Mouse (Mus musculus) neural tube, embryonic 11.5 days (tissue): ENCODE measurements around the gene Cenpc1. TPM values are rescaled to one million over a fixed set of nuclear protein-coding genes. Genes with fewer than 3 reads are reported as not detected.

ENCODE experiments used
- ATAC-seq: fragments of 200-750 bp; cut with Nextera tagmentation; 2 replicates; pipeline ENCODE4 v1.8.0; 2017; ENCODE audit warnings: moderate number of reproducible peaks, mild to moderate bottlenecking, moderate TSS enrichment, moderate library complexity; ENCODE audit not compliant: insufficient read depth, low FRiP score, low TSS enrichment
- DNase-seq: peaks from one replicate; pipeline ENCODE4 v3.0.0-alpha.2; 2015; ENCODE audit warnings: low spot score
- H3K27ac ChIP-seq: fragments of 300-500 bp; sonication (generic); 2 replicates; pipeline ENCODE4 v1.5.1; 2014; ENCODE audit warnings: low read depth, mild to moderate bottlenecking, low read length
- H3K27me3 ChIP-seq: fragments of 300-500 bp; sonication (generic); 2 replicates; pipeline ENCODE4 v1.6.1; 2014; ENCODE audit warnings: mild to moderate bottlenecking, low read length, mixed read lengths; ENCODE audit not compliant: control insufficient read depth, insufficient read depth
- H3K36me3 ChIP-seq: fragments of 300-500 bp; sonication (generic); 2 replicates; pipeline ENCODE4 v1.6.1; 2014; ENCODE audit warnings: mild to moderate bottlenecking, low read length, moderate library complexity, mixed read lengths; ENCODE audit not compliant: control insufficient read depth, insufficient read depth
- H3K4me1 ChIP-seq: fragments of 300-500 bp; sonication (generic); 2 replicates; pipeline ENCODE4 v1.6.1; 2014; ENCODE audit warnings: low read length, mixed read lengths; ENCODE audit not compliant: control insufficient read depth, insufficient read depth
- H3K4me2 ChIP-seq: fragments of 300-500 bp; sonication (generic); 2 replicates; pipeline ENCODE4 v1.6.1; 2014; ENCODE audit warnings: low read depth, mild to moderate bottlenecking, moderate library complexity
- H3K4me3 ChIP-seq: fragments of 300-500 bp; sonication (generic); 2 replicates; pipeline ENCODE4 v1.5.1; 2014; ENCODE audit warnings: low read depth, low read length
- H3K9ac ChIP-seq: fragments of 300-500 bp; sonication (generic); 2 replicates; pipeline ENCODE4 v1.6.1; 2014; ENCODE audit warnings: mild to moderate bottlenecking, low read length
- H3K9me3 ChIP-seq: fragments of 300-500 bp; sonication (generic); 2 replicates; pipeline ENCODE4 v1.6.1; 2016; ENCODE audit warnings: low read length; ENCODE audit not compliant: control insufficient read depth
- WGBS: fragments of 180-500 bp; shearing (Covaris S2); extraction: QIAGEN DNeasy Blood & Tissue Kit; methylation state at CpG from one replicate; pipeline ENCODE4 v1.1.7; 2014; 5-methylcytosine and 5-hydroxymethylcytosine counted together
- polyA plus RNA-seq: library from polyadenylated mRNA; unstranded; fragments of >200 nt; fragmentation: Nextera tagmentation; extraction: Ambion mirVana; gene quantifications from 2 replicates; pipeline ENCODE4 v1.2.1, GENCODE M21; 2014

Gene Cenpc1
- polyA plus RNA-seq, 1 experiment from 2014 or later: 44.0 TPM

GRCm38 (mm10) chr5:85986734-85987515, 78.5 kb downstream of the Cenpc1 start:
- 84% methylated on average over 4 of the region's 4 CpGs for WGBS
- H3K9ac ChIP-seq: no peak overlapping the region
- no peaks in the 10 kb centered on the region for H3K4me1 ChIP-seq
- H3K27me3 ChIP-seq: no peaks in the 10 kb centered on the region
- no peak for DNase-seq
- H3K9me3 ChIP-seq: no peaks in the 10 kb centered on the region
- H3K27ac ChIP-seq: no peak overlapping the region
- no peak overlapping the region for H3K4me2 ChIP-seq
- no peak for ATAC-seq
- H3K36me3 ChIP-seq: no peaks in the 10 kb centered on the region
- H3K4me3 ChIP-seq: no peak overlapping the region

GRCm38 (mm10) chr5:85977646-85978426, 87.5 kb downstream of the Cenpc1 start:
- Histone ChIP-seq H3K9ac (no peak overlapping the region), H3K27me3 (no peaks in the 10 kb centered on the region), H3K36me3 (no peaks in the 10 kb centered on the region), H3K4me3 (no peak overlapping the region), H3K4me1 (no peaks in the 10 kb centered on the region), H3K4me2 (no peak overlapping the region), H3K27ac (no peak overlapping the region), H3K9me3 (no peaks in the 10 kb centered on the region)
- no peak for ATAC-seq
- DNase-seq: no peak
- 77% methylated on average over 8 of the region's 8 CpGs for WGBS

- no peaks in the 10 kb centered on the region for H3K4me1 ChIP-seq
- H3K4me3 ChIP-seq: no peak overlapping the region
- no peak overlapping the region for H3K27ac ChIP-seq
- H3K27me3 ChIP-seq: no peaks in the 10 kb centered on the region
- ATAC-seq (no peak), DNase-seq (no peak)
- H3K36me3 ChIP-seq: no peaks in the 10 kb centered on the region
- no peak overlapping the region for H3K4me2 ChIP-seq
- no peaks in the 10 kb centered on the region for H3K9me3 ChIP-seq
- no peak overlapping the region for H3K9ac ChIP-seq
- WGBS: 80% methylated on average over 7 of the region's 7 CpGs
Measured at GRCm38 (mm10) chr5:85962791-85963190, 102.6 kb downstream of the Cenpc1 start.

Other genes starting within 250 kb of the Cenpc1 start
- 0.15 and 0.46 TPM in 2 replicates for gene Stap1, start 6.2 kb upstream of the Cenpc1 start, polyA plus RNA-seq
- gene Uba6, start 107.2 kb upstream of the Cenpc1 start, polyA plus RNA-seq: 25.0 and 25.7 TPM in 2 replicates
- not detected in 2 replicates for gene Gnrhr, start 132.3 kb upstream of the Cenpc1 start, polyA plus RNA-seq
- gene Tmprss11c, start 223.7 kb upstream of the Cenpc1 start, polyA plus RNA-seq: not detected in 2 replicates